Mouse (Mus musculus) olfactory bulb, adult 2 months (tissue): ENCODE data around the gene Gm12888. TPM values are rescaled to one million over a fixed set of nuclear protein-coding genes. Genes with fewer than 3 reads are reported as not detected.
"Not testable (repeated sequence)": the region's sequence is repeated elsewhere in the genome, so short reads cannot be mapped to it uniquely, and the experiment has no call there.

Experiments used
- H3K27ac ChIP-seq: fragments of 200-500 bp; 2 replicates; pipeline ENCODE4 v1.5.1; 2012; ENCODE audit warnings: low read depth, low read length; ENCODE audit not compliant: insufficient read depth
- H3K4me1 ChIP-seq: fragments of 200-500 bp; 2 replicates; pipeline ENCODE4 v1.6.1; 2012; ENCODE audit warnings: low read length; ENCODE audit not compliant: control insufficient read depth, insufficient read depth
- H3K4me3 ChIP-seq: fragments of 200-500 bp; 2 replicates; pipeline ENCODE4 v1.5.1; 2012; ENCODE audit warnings: mild to moderate bottlenecking, low read depth, low read length, moderate library complexity; ENCODE audit not compliant: insufficient read depth
- WGBS: fragments of 180-500 bp; shearing (Covaris S2); methylation state at CpG from one replicate; pipeline ENCODE4 v1.1.7; 2018; 5-methylcytosine and 5-hydroxymethylcytosine counted together
- polyA plus RNA-seq: library from polyadenylated mRNA; stranded (reverse); fragments of >200 nt; gene quantifications from 2 replicates; pipeline ENCODE4 v1.2.4, GENCODE M21; 2012; ENCODE audit warnings: low replicate concordance; ENCODE audit not compliant: missing spikeins, insufficient read depth, insufficient read length

Gm12888 gene
- not detected in 2 replicates for polyA plus RNA-seq

DNA sequence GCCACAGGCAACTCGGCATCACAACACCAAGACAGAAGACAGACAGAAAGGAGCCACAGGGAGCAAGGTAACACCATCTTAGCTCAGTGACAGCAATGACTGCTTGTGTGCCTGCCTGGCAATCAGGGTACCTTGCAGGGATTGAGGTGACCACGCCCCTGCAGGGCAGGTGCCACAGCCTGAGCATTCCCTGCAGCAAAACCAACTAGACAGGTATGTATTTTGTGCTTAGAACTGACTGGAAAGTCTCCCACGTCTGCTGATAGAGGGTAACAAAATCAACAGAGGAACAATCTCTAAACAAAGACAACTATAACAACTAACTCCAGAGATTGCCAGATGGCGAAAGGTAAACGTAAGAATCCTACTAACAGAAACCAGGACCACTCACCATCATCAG lies at the start of gene Gm12888:
Gene Gm12888, minus strand, starts transcription at position 101 of the 400 bp plus-strand sequence.
- WGBS: 72% methylated on average over 4 of the region's 5 CpGs
- H3K27ac ChIP-seq, H3K4me1 ChIP-seq, H3K4me3 ChIP-seq: not testable (repeated sequence)

Other genes with a start within 250 kb of the Gm12888 start
- gene Zmpste24, start 226.7 kb downstream of the Gm12888 start, polyA plus RNA-seq: not detected in 2 replicates
- gene Tmco2, start 215.7 kb downstream of the Gm12888 start, polyA plus RNA-seq: not detected in 2 replicates
- not detected in 2 replicates for gene Rlf, start 109.8 kb downstream of the Gm12888 start, polyA plus RNA-seq
- gene Gm12886, start 98.2 kb upstream of the Gm12888 start, polyA plus RNA-seq: not detected in 2 replicates